14 mouse cellular contexts compared by ENCODE assay signal in genomic region chr6:145273971-145274620, GRCm38 (mm10). TPM values are rescaled to one million over a fixed set of nuclear protein-coding genes. Genes with fewer than 3 reads are reported as not detected.
DNase-seq lines count a peak whose midpoint lies in the region; ATAC-seq and TF ChIP-seq lines count a peak whose summit lies in the region.
"Had no signal": no experiment of that assay in that cellular context is flagged by ENCODE, and none has a peak within 500 bp of the region (broad histone marks: within the 10 kb centered on the region; RNA-seq: fewer than 3 reads in every experiment).

No protein-coding gene starts in this region.

- no peak for TF ChIP-seq RAD21 in CH12.LX (IDR thresholded peaks at IDR 0.05; ENCODE audit: low read depth, low read length)

- H3K79me2 ChIP-seq in CH12.LX (replicated peaks; ENCODE audit: control insufficient read depth, extremely low read depth, insufficient read depth, poor library complexity, severe bottlenecking): no peaks in the 10 kb centered on the region

- no peak overlapping the region for H3K4me3 ChIP-seq in liver, postnatal 0 days (ENCODE audit: low read depth, low read length)
- no peak overlapping the region for H3K4me3 ChIP-seq in CH12.LX (replicated peaks in 1 of 3; ENCODE audit: low read depth in 2 of 3, low read length in 2 of 3, poor library complexity in 1 of 3)
- H3K4me3 ChIP-seq in forebrain, embryonic 10.5 days: no peak overlapping the region
- H3K4me3 ChIP-seq: forebrain, embryonic 12.5 days; hindbrain, embryonic 10.5 days; midbrain, embryonic 15.5 days had no signal

- no peaks in the 10 kb centered on the region for H3K36me3 ChIP-seq in liver, postnatal 0 days (replicated peaks; ENCODE audit: insufficient read depth, low read length)
- H3K36me3 ChIP-seq in CH12.LX (replicated peaks in 1 of 2; ENCODE audit: control insufficient read depth in 1 of 2, insufficient read depth in 1 of 2, low read length in 1 of 2): no peaks in the 10 kb centered on the region
- H3K36me3 ChIP-seq in forebrain, embryonic 10.5 days (replicated peaks): no peaks in the 10 kb centered on the region
- H3K36me3 ChIP-seq: forebrain, embryonic 12.5 days; hindbrain, embryonic 10.5 days; midbrain, embryonic 15.5 days had no signal

- no peak for TF ChIP-seq POLR2A in CH12.LX (IDR thresholded peaks at IDR 0.05; ENCODE audit: low read depth, low read length)

- no peak overlapping the region for H3K4me2 ChIP-seq in liver, postnatal 0 days (ENCODE audit: low read depth, low read length)
- no peak overlapping the region for H3K4me2 ChIP-seq in CH12.LX (ENCODE audit: insufficient read depth, low read depth, poor library complexity, severe bottlenecking)
- H3K4me2 ChIP-seq: forebrain, embryonic 12.5 days; midbrain, embryonic 15.5 days had no signal

- ATAC-seq in liver, postnatal 0 days: peak; percentile 43; the same call in 1 of the 2 replicates
- peak; percentile 40 for ATAC-seq in megakaryocyte progenitor cell, adult 5-6 weeks (replicated peaks; ENCODE audit: poor library complexity)
- ATAC-seq: midbrain, embryonic 15.5 days had no signal

- TF ChIP-seq EP300 in liver, postnatal 0 days (IDR thresholded peaks at IDR 0.05; ENCODE audit: low read depth): no peak
- TF ChIP-seq EP300 in CH12.LX (IDR thresholded peaks at IDR 0.05; ENCODE audit: low read length): no peak

- no peak overlapping the region for H3K9ac ChIP-seq in liver, postnatal 0 days (replicated peaks)
- no peak overlapping the region for H3K9ac ChIP-seq in CH12.LX (ENCODE audit: insufficient read depth, low read depth)
- H3K9ac ChIP-seq: forebrain, embryonic 12.5 days; liver, embryonic 14.5 days; midbrain, embryonic 15.5 days had no signal

- no peaks in the 10 kb centered on the region for H3K27me3 ChIP-seq in liver, postnatal 0 days (ENCODE audit: insufficient read depth, low read length)
- H3K27me3 ChIP-seq in CH12.LX (replicated peaks): peaks cover 2% of the 10 kb centered on the region
- H3K27me3 ChIP-seq in forebrain, embryonic 10.5 days (ENCODE audit: poor library complexity, severe bottlenecking): peaks cover 24% of the 10 kb centered on the region
- H3K27me3 ChIP-seq: midbrain, embryonic 15.5 days had no signal

- intact Hi-C loops in heart, postnatal 25 days (cut with DNase I): no loop called here

- DNase-seq in liver, postnatal 0 days: no peak
- DNase-seq in liver (no peak), CH12.LX (ENCODE audit: extremely low read depth) (peak; percentile 45)
- peak; percentile 48 for DNase-seq in adrenal gland, postnatal 14 days
- DNase-seq in forebrain, embryonic 10.5 days (ENCODE audit: extremely low spot score, low spot score): no peak
- DNase-seq in right cerebral cortex, adult 18-20 months: no peak
- DNase-seq in heart, postnatal 25 days (ENCODE audit: low spot score): no peak
- DNase-seq: embryo, embryonic 11 days; kidney, postnatal 10 days had no signal

- 58% methylated on average over 12 of the region's 12 CpGs for WGBS in liver, postnatal 0 days (ENCODE audit: insufficient replicate concordance)
- WGBS in forebrain, embryonic 10.5 days: 83% methylated on average over 12 of the region's 12 CpGs

- dilution Hi-C loops in CH12.LX (cut with MboI; ENCODE audit: extremely low pct_ligation_motif_present, extremely low pct_unique_long_range_greater_than_20kb, low sequenced_read_pairs): no loop called here

- peaks cover 16% of the 10 kb centered on the region for H3K4me1 ChIP-seq in liver, postnatal 0 days (ENCODE audit: insufficient read depth)
- peaks cover 8 to 51% of the 10 kb centered on the region in 2 experiments for H3K4me1 ChIP-seq in CH12.LX (ENCODE audit: control insufficient read depth in 1 of 2, insufficient read depth in 2 of 2)
- H3K4me1 ChIP-seq in forebrain, embryonic 10.5 days: peaks cover 11% of the 10 kb centered on the region
- H3K4me1 ChIP-seq: midbrain, embryonic 15.5 days had no signal

- no peak for TF ChIP-seq CTCF in liver, postnatal 0 days (IDR thresholded peaks at IDR 0.05; ENCODE audit: low read depth)
- TF ChIP-seq CTCF in CH12.LX (conservative IDR thresholded peaks at IDR 0.05 in 1 of 2, IDR thresholded peaks at IDR 0.05 in 1 of 2; ENCODE audit: low read depth in 2 of 2, low read length in 2 of 2): no peak

- H3K27ac ChIP-seq in liver, postnatal 0 days (ENCODE audit: low read depth): no peak overlapping the region
- H3K27ac ChIP-seq in CH12.LX (ENCODE audit: insufficient read depth, low read depth): no peak overlapping the region
- no peak overlapping the region for H3K27ac ChIP-seq in forebrain, embryonic 10.5 days
- H3K27ac ChIP-seq: forebrain, embryonic 12.5 days; hindbrain, embryonic 10.5 days; liver, embryonic 14.5 days; midbrain, embryonic 15.5 days had no signal

- H3K9me3 ChIP-seq in liver, postnatal 0 days (ENCODE audit: low read length): no peaks in the 10 kb centered on the region
- no peaks in the 10 kb centered on the region for H3K9me3 ChIP-seq in CH12.LX (replicated peaks; ENCODE audit: low read length)
- no peaks in the 10 kb centered on the region for H3K9me3 ChIP-seq in forebrain, embryonic 10.5 days
- H3K9me3 ChIP-seq: forebrain, embryonic 12.5 days; hindbrain, embryonic 10.5 days; midbrain, embryonic 15.5 days had no signal

- in situ Hi-C loops in CH12.LX (cut with MboI; ENCODE audit: low pct_ligation_motif_present, low pct_unique_long_range_greater_than_20kb, low sequenced_read_pairs): loop anchor here (5.0 kb wide), 1 partner anchor 63 kb away; no protein-coding TSS in a partner anchor

TF ChIP-seq in CH12.LX, 34 proteins besides CTCF, POLR2A, EP300 and RAD21:
- peak; percentile 93 for TF ChIP-seq MAX (IDR thresholded peaks at IDR 0.05; ENCODE audit: low read length)
- no peak for TF ChIP-seq NRF1 (IDR thresholded peaks at IDR 0.05; ENCODE audit: low read depth, low read length)
- no peak for TF ChIP-seq USF2 (conservative IDR thresholded peaks at IDR 0.05; ENCODE audit: low read depth, low read length)
- TF ChIP-seq MYC (IDR thresholded peaks at IDR 0.05; ENCODE audit: low read depth, low read length): peak; percentile 59; the same call in 1 of the 2 replicates
- no peak for TF ChIP-seq E2F4 (IDR thresholded peaks at IDR 0.05; ENCODE audit: insufficient replicate concordance, low read depth, low read length)
- TF ChIP-seq TCF12 (IDR thresholded peaks at IDR 0.05; ENCODE audit: low read depth, low read length): no peak
- TF ChIP-seq RCOR1 (conservative IDR thresholded peaks at IDR 0.05; ENCODE audit: low read depth, low read length): no peak
- peak; percentile 82 for TF ChIP-seq BHLHE40 (IDR thresholded peaks at IDR 0.05; ENCODE audit: low read depth, low read length)
- TF ChIP-seq CHD1 (IDR thresholded peaks at IDR 0.05; ENCODE audit: low read depth, low read length): no peak
- TF ChIP-seq ETS1 (conservative IDR thresholded peaks at IDR 0.05; ENCODE audit: low read depth, low read length): peak; percentile 36; the same call in 1 of the 2 replicates
- peak; percentile 54; the same call in 1 of the 2 replicates for TF ChIP-seq MXI1 (IDR thresholded peaks at IDR 0.05; ENCODE audit: low read depth, low read length)
- no peak for TF ChIP-seq ZNF384 (IDR thresholded peaks at IDR 0.05; ENCODE audit: low read depth, low read length)
- no peak for TF ChIP-seq ZKSCAN1 (IDR thresholded peaks at IDR 0.05; ENCODE audit: borderline replicate concordance, low read depth, low read length)
- no peak for TF ChIP-seq JUND (conservative IDR thresholded peaks at IDR 0.05; ENCODE audit: low read depth, low read length)
- TF ChIP-seq KAT2A (IDR thresholded peaks at IDR 0.05; ENCODE audit: insufficient replicate concordance, low read length): no peak
- TF ChIP-seq ELF1 (IDR thresholded peaks at IDR 0.05; ENCODE audit: low read depth, low read length): no peak
- no peak for TF ChIP-seq MAFK (IDR thresholded peaks at IDR 0.05; ENCODE audit: insufficient replicate concordance, low read length)
- no peak for TF ChIP-seq IRF4 (IDR thresholded peaks at IDR 0.05; ENCODE audit: low read depth, low read length)
- TF ChIP-seq USF1 (IDR thresholded peaks at IDR 0.05; ENCODE audit: low read depth, low read length): no peak

RNA-seq across cellular contexts. Expression of gene Kras, which starts 24.1 kb away (rescaled TPM):
- 41.0 and 48.0 TPM in 2 replicates for polyA plus RNA-seq in liver, postnatal 0 days (2015; fragmentation: Nextera tagmentation; extraction: Ambion mirVana)
- total RNA-seq in CH12.LX (2012; rRNA removed): 5.9 and 7.6 TPM in 2 replicates
- 18.8 and 22.3 TPM in 2 replicates for total RNA-seq in CH12.LX (2014; rRNA removed)
- 32.8 and 44.6 TPM in 2 replicates for polyA plus RNA-seq in CH12.LX (2012; ENCODE audit: insufficient read length, low read depth)
- 45.6 and 48.7 TPM in 2 replicates for total RNA-seq in adrenal gland, postnatal 14 days (2021)
- total RNA-seq in megakaryocyte progenitor cell, adult 5-6 weeks (2015): 48.7 and 49.4 TPM in 2 replicates
- 11.7 and 21.0 TPM in 2 replicates for total RNA-seq in megakaryocyte progenitor cell, adult 5-6 weeks (2017)
- 93.1 and 103 TPM in 2 replicates for polyA plus RNA-seq in forebrain, embryonic 10.5 days (2016; fragmentation: Nextera tagmentation; extraction: Ambion mirVana)
- total RNA-seq in heart, postnatal 25 days (2021): 10 to 100 TPM; 30.4 to 34.0 TPM

Comparison
In these comparisons a context has a peak if more than half of its experiments do, and no peak if none do; other contexts are left out.
1. DNase-seq: peak in CH12.LX (single experiment) and adrenal gland, postnatal 14 days (single experiment); none in liver, postnatal 0 days (single experiment), liver (single experiment), forebrain, embryonic 10.5 days (single experiment), right cerebral cortex, adult 18-20 months (single experiment) and heart, postnatal 25 days (single experiment).